Mouse (Mus musculus) thymus, postnatal 14 days (tissue): ENCODE data around the gene Ephb6.

ENCODE experiments used
- DNase-seq: peaks from one replicate; pipeline ENCODE4 v3.0.0; 2021

Ephb6 gene

GRCm38 (mm10) chr6:41630791-41631190 lies 25.5 kb downstream of the Ephb6 start:
- DNase-seq, result no peak

GRCm38 (mm10) chr6:41631549-41631948 lies 26.3 kb downstream of the Ephb6 start:
- DNase-seq, result no peak

DNA sequence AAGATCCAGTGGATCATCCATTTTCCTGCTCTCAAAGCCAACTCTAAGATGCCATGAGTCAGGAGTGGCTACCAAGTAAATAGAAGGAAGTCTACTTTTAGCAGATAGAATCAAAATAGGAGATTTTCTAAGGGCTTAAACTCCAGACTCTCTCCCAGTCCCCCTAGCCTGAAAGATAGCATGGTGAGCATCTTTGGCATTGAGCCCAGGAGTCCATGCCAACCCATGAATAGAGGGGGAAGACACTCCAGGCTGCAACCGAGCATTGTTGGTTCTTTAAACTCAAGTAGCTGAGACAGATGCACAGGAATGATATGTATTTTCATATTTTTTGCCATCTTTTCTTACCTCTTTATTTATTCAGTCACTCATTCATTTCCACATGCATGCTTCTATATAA lies 29.9 kb downstream of the Ephb6 start:
- no peak for DNase-seq

DNA sequence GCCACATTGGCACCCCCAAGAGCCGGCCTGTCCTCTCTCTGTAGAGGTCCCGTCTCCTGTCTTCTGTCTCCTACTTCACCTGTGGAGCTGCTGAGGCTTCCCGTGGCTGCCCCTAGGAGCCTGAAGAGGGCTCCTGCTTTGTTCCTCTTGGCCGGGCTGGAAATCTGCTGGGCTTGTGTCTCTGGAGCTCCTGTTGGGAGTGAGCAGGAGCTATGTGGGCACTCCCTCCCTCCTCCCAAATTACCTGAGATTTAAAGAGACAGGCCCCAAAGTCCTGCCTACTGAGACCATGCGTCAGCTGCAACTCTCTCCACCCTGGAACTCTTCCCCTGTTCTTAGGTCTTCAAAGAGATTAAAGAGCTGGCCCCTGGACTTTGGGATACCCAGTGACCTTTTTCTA lies 30.9 kb downstream of the Ephb6 start, which contains the start of gene Trpv6:
TSS of gene Trpv6 (minus strand) at position 228 of the 400 bp plus-strand sequence.
- no peak for DNase-seq

- DNase-seq, result no peak
These were observed 32.1 kb downstream of the Ephb6 start for GRCm38 (mm10) chr6:41637393-41637792.

GRCm38 (mm10) chr6:41637927-41638506 lies 32.7 kb downstream of the Ephb6 start:
- no peak for DNase-seq

DNA sequence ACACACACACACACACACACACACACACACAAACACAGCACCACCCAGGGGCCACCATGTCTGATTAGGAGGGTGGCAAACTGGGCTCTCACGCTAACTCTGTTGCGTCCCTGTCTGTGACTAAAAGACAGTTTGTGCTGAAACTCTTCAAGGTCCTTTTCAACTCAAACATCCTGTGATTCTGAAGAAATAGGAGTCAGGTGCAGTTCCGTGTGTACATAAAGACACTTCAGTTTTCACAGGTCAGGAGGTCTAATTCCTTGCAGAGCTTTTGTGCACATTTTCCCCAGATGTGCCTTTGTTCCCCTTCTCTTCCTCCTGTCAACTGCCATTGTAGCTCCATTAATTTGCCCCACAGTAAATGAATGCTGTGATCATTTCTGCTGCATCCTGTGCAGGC lies 35.2 kb downstream of the Ephb6 start:
- no peak for DNase-seq

DNA sequence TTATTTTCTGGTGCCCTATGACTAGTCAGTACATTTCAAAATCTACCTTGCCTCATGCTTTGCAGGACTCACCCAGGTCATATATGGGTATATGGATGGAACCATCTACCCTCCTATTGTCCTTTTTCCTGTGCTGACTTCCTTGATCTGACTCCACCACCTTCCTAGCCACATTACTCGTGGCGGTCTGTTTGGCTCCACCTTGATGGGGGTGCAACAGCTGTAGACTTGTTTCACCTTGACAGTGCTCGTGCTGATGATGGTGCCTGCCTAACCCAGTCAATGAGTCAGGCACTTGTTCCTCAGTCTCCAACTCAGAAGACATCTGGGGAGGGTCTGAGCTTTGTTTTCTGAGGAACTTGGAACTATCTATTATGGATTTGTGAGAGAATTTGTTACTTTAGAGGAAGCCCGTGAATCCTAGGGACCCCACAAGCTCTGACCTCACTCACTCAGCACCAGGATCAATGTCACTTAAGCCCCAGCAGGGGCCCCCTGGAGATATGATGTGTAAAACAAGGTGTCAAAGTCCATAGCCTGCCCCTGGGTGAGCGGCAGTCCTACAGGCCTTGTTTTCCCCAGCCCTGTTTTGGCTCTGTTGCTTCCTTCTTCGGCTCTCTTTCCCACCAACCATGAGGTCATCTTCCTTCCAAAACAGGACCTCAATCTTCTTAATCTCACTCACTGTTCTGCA lies 36.0 kb downstream of the Ephb6 start:
- no peak for DNase-seq

DNA sequence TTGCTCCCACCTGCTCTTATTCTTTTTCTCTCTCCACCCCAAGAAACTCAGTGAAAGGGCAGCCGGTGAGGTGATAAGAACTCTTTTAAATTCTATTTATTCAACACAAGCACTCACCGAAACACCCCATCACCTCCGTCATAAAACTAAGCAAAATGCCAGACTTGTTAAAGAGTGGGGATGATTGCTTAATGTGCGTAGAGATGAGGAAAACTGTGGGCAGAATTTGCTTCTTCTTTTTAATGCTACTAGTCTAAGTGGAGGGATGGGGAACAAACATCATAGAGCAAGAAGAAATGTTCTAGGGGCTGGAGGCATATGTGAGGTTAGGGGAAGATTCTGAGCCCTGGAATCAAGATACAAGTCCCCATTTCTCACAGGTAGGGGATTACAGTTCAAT lies 37.5 kb downstream of the Ephb6 start:
- no peak for DNase-seq

DNA sequence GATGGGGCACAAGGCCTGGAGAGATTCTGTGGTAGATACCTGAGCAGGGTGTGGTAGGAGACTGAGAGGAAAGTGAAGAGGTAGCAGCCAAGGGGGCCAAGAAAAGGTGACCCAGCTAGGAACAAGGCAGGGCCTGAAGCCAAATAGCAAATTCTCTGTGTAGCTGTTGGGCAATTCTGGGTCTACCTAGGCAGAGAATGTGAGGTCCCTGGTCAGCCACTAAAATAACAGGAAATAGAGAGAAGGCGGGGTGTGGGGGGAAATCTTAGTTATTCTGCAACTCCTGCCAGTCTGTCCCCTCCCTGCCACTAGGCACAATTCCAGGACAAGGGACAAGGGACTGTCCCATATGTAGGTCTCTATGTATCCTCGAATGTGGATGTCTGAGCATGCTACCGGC lies 37.9 kb downstream of the Ephb6 start:
- no peak for DNase-seq

GRCm38 (mm10) chr6:41646220-41646619 lies 40.9 kb downstream of the Ephb6 start:
- DNase-seq, result no peak

GRCm38 (mm10) chr6:41646672-41647071 lies 41.4 kb downstream of the Ephb6 start:
- no peak for DNase-seq

GRCm38 (mm10) chr6:41653173-41653572 lies 47.9 kb downstream of the Ephb6 start:
- no peak for DNase-seq

- DNase-seq, result peak; percentile 14
These were observed 49.4 kb downstream of the Ephb6 start for GRCm38 (mm10) chr6:41654648-41655047.

- DNase-seq, result no peak
These were observed 53.2 kb downstream of the Ephb6 start for GRCm38 (mm10) chr6:41658487-41658886.

GRCm38 (mm10) chr6:41662320-41662719 lies 57.0 kb downstream of the Ephb6 start:
- DNase-seq, result peak; percentile 47
